Mouse (Mus musculus) forelimb bud, embryonic 11.5 days (tissue): ENCODE measurements around the gene Hist1h2af.
"Not testable (repeated sequence)": the region's sequence is repeated elsewhere in the genome, so short reads cannot be mapped to it uniquely, and the experiment has no call there.

Experiments used
- DNase-seq: peaks from one replicate; pipeline ENCODE4 v3.0.0-alpha.2; 2012; ENCODE audit warnings: low read depth, low spot score

The Hist1h2af gene

DNA sequence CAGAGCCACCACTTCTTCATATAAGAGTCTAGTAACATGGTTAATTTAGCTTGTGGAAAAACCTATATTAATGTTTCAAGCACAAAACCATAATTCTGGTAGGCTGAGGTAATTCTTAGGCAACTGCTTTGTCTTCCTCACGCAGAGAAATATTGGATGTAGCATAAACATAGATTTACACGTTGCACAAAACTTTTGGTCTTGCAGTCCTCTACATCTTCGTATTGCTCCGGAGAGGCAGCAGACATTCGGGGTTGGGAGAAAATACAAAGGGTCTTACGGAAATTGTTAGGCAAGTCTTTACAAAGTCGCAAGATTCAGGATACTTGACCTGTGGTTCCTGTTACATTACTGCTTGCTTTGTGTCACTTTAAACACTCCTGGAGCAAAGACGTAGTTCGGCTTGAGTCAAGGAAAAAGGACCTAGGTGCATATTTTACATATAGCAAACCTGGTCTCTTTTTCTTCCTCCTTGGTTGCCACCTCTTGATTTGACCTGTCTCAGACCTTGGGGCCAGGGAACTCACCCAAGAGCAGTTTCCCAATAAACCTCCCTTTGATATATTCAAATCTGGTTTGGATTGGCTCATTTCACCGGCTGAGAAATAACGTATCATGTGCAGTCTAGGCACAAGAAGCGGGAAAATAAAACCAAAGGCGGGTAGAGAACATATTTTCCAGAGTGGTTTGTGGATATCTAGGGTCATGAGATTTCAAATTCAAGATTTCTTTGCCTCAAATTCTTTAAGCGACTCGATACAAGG lies 844 bp downstream of the Hist1h2af start:
- DNase-seq: peak; percentile 84

DNA sequence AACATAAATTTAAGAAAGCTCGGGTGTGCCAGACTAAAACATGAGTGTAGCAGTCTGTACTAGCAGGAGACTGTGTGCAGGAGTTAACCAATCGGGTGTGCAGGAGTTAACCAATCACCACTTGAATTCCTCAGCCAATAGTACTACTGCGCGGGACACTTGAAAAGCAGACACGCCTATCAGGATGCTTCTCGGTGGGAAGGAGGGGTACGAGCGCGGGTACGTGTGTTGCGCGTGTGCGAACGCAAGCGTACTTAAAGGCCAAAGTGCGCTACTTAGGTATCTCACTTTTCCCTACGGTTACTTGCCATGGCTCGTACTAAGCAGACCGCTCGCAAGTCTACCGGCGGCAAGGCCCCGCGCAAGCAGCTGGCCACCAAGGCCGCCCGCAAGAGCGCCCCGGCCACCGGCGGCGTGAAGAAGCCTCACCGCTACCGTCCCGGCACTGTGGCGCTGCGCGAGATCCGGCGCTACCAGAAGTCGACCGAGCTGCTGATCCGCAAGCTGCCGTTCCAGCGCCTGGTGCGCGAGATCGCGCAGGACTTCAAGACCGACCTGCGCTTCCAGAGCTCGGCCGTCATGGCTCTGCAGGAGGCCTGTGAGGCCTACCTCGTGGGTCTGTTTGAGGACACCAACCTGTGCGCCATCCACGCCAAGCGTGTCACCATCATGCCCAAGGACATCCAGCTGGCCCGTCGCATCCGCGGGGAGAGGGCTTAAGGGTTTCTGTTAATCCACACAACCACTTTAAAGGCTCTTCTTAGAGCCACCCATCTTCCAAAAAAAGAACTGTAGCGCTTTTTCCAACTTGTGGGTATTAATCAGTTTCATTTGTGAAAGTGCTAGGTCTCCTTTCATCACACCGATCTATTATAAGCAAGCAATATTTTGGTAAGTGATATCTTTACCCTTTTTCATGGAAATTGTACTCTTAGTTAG lies 1.7 kb downstream of the Hist1h2af start, which contains the start of gene Hist1h3g:
Hist1h3g (plus strand) TSS at position 286 of the 939 bp plus-strand sequence.
- peak; percentile 97 for DNase-seq

DNA sequence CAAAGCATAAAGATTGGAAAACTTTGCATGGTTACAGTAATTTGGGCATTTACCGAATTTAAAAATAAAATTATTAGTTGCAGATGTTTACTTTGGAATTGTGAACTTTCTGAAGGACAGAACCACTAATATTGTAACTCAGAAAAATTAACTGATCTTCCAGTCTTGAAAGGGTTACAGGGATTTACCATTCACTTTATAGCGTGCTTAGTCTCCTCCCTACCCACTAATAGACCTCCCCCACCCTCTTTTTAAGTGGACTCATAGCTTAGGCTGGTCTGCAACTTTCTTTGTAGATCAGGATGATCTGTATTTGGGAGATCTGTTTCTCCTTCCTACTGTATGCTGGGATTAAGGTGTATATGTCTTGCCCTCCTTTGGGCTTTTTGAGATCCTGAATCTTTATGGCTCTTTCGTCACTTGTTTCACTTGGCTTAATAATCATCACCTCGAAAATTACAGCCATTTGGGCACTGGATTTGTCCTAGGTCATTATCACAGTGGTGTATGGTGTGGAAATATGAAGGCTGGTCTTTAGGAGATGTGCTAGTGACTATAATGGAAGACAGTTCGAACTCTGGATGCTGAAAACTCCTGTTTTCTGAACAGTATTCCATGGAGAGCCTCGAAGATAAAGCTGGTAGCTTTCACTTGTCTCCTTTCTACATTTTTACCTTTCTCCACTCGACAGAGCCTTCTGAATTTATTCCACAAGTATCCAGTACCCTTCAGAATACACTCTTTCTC lies 2.5 kb downstream of the Hist1h2af start:
- DNase-seq: no peak

DNA sequence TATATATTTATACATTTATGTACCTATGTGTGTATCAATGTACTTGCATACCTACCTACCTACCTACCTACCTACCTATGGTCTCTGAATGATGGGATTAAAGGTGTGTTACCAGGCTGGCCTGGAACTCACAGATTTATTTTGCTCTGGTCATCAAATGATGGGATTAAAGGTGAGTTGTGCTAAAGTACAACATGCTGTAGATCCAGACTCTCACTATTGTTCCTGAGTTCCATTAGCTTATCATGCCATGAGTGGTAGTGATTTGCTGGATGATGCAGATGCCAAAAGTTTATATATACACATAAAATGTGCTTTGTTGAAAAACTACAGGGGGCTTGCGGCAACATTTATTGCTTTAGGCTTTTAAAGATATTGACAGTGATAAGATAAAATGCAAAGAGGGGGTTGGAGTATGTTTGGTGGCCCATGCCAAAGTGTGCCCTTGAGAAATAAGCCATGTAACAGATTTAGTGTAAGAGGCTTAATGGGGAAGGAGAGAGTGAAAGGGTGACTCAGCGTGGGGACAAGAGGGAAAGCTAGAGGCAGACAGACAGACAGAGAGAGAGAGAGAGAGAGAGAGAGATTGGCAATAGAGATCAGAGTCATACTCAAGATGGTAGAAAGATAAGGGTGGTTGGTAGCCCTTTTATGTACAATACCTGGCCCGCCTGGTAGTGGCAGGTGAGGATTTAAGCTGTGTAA lies 3.5 kb downstream of the Hist1h2af start:
- no peak for DNase-seq

DNA sequence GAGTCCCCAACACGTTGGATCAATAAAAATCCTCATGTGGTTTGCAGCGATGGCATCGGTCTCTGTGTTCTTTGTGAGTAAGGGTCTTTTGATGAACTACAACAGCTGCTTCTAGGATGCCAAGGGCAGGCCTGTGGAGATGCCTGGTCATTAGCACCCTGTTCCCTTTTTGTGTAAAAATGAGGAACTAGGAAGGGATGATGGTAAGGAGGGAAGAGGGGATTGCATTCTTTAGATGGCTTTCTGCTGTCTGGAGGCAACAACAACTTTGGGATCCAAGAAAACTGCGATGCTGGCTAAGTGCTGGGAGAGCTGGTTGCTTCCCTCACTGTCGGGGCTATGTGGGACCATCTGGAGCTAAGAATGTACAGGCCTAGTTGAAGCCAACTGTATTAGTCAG lies 4.5 kb downstream of the Hist1h2af start:
- DNase-seq: no peak

DNA sequence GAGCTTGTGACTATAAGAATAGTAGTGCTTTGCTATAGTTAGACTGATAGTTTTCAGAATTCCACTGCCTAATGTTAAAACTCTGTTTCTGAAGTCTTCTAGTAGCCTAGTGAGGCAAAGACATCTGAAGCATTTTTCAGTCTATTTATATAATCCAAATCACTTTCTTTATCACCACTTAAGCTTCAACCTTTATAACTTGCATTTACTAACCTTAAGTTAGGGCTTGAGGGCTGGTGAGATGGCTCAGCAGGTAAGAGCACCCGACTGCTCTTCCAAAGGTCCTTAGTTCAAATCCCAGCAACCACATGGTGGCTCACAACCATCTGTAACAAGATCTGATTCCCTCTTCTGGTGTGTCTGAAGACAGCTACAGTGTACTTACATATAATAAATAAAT lies 6.1 kb downstream of the Hist1h2af start:
- DNase-seq: not testable (repeated sequence)

DNA sequence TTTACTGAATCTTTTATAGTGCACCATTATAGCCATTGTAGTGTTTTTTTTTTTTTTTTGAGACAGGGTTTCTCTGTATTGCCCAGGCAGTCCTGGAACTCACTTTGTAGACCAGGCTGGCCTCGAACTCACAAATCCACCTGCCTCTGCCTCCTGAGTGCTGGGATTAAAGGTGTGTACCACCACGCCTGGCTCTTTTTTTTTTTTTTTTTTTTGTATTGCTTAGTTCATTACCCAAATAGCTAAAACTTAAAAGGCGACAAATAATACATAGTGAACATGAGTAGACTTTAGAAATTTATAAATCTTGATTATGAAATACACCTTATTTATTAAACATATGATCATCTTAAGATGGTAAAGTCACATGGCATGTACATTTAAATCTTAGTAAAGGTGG lies 7.8 kb downstream of the Hist1h2af start:
- DNase-seq: no peak

DNA sequence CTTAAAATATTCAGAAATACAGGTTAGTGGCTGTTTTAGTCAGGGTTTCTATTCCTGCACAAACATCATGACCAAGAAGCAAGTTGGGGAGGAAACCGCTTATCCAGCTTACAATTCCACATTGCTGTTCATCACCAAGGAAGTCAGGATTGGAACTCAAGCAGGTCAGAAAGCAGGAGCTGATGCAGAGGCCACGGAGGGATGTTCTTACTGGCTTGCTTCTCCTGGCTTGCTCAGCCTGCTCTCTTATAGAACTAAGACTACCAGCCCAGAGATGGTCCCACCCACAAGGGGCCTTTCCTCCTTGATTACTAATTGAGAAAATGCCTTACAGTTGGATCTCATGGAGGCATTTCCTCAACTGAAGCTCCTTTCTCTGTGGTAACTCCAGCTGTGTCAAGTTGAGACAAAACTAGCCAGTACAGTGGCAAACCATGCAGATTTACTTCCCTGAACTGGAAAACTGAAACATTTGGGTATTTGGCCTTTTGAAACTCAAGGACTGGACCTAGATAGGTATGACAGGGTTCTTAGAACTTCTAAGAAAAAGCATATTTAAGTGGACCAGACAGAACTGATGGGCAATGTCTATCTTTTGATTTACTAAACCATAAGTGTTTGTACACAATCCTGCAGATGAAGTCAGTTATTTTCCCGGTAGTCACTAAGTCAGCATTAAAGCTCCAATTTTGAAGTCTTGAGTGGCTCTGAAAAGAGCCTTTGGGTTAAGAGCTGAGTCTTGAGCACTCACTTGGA lies 8.7 kb downstream of the Hist1h2af start:
- DNase-seq: not testable (repeated sequence)

DNA sequence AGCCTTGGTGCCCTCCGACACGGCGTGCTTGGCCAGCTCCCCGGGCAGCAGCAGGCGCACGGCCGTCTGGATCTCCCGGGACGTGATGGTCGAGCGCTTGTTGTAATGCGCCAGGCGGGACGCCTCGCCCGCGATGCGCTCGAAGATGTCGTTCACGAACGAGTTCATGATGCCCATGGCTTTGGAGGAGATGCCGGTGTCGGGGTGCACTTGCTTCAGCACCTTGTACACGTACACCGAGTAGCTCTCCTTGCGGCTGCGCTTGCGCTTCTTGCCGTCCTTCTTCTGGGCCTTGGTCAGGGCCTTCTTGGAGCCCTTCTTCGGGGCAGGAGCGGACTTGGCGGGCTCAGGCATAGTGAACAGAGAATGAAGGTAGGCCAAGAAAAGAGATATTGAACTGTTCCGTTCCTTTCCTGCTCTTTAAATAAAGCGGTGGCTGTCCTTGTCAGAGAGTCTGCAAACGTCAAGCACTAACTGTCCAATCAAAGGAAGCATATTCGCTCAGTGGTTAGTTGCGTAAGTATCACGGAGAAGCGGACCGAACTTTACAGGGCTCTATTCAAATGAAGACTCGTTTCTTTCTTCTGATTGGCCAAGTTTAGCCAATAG lies 9.4 kb downstream of the Hist1h2af start, which contains the start of gene Hist1h2bh:
Hist1h2bh (minus strand) TSS at position 394 of the 609 bp plus-strand sequence.
- DNase-seq: peak; percentile 95

DNA sequence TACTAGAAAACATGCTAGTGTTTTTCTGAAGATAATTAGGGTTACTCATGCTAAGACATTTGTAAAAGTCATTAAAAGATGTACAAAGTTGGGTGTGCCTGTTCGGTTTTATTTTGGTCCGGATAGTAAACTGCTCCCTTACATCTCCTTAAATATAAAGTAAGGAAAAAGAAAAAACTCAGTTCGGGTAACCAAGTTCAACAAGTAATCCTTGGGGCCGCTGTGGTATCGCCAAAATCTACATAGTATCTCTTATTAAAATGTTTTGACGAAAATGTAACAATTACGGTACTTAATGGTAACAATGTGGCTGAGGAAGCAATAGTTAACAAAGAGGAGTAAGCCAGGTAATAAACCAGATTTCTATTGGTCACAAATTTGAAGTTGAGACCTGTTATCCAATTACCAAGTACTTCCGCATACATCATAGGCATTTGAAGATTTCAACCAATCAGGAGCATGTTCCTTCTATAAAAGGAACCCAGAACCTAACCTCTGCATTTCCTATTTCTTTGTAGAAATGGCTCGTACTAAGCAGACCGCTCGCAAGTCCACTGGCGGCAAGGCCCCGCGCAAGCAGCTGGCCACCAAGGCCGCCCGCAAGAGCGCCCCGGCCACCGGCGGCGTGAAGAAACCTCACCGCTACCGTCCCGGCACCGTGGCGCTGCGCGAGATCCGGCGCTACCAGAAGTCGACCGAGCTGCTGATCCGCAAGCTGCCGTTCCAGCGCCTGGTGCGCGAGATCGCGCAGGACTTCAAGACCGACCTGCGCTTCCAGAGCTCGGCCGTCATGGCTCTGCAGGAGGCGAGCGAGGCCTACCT lies 10.5 kb downstream of the Hist1h2af start, which contains the start of gene Hist1h3f:
Hist1h3f (plus strand) TSS at position 88 of the 822 bp plus-strand sequence.
- peak; percentile 97 for DNase-seq

DNA sequence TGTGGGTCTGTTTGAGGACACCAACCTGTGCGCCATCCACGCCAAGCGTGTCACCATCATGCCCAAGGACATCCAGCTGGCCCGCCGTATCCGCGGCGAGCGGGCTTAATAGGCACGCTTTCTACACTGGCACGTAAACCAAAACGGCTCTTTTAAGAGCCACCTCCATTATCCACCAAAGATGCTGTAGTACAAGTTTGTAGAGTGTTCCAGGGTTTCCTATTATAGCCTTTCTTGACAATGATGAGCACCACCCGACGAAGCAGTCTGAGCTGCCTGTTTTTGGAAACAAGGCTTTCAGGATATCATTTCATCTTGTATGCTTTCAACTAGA lies 11.0 kb downstream of the Hist1h2af start:
- not testable (repeated sequence) for DNase-seq

DNA sequence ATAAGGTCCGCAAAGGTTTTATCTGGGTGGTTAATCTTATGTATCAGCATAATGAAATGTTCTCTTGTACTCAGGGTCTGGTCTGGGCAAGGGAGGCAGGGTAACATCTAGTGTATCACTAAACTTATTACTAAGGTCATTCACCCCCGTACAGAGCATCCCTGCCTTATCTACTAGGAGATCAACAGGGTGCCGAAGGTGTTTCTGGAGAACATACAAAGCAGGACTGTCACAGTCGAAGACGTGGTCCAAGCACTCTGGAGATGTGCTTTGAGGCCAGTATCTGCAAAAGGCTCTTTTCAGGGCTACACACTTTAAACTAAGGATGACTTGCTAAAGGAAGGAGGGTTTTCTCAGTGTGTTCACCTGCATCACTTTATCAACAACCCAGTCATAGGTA lies 13.0 kb downstream of the Hist1h2af start:
- no peak for DNase-seq

DNA sequence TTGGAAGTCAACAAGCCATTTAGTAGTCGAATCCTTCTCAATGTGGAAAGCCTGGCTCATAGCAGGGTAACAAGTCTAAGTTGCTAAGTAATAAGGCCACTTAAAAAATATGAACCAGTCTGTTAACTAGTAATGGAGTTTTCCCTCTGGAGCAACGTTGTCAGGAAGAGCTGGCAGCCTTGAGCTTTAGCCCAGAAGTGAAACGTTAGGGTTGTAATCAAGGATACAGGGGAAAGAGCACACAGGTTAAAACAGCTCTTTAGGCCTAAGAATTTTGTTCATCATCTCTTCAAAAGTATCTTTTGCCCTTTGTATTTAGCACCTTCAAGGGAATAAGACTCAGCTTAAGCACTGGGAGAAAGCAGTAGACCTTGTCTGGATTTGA lies 17.0 kb downstream of the Hist1h2af start:
- DNase-seq: no peak

DNA sequence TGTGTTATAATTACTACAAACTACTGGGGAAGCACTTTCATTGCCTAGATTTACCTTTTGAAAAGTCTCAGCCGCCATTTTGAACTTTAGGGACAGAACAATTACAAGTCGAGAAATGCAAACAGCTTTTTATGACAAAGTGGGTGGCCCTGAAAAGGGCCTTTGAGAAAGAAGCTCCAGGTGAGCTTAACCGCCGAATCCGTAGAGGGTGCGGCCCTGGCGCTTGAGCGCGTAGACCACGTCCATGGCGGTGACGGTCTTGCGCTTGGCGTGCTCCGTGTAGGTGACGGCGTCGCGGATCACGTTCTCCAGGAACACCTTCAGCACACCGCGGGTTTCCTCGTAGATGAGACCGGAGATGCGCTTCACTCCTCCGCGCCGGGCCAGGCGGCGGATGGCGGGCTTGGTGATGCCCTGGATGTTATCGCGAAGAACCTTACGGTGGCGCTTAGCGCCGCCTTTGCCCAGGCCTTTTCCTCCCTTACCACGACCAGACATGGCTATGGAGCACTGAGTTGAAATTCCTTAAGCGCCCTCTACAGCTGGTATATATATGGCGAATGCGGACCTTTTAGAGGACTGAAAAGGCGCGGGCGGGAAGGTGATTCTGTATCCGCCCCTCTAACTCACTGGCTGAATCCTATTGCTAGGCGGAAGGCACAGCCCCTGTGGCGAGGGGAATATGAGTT lies 17.6 kb downstream of the Hist1h2af start, which contains the start of gene Hist1h4f:
Hist1h4f (minus strand) TSS at position 503 of the 689 bp plus-strand sequence.
- DNase-seq: peak; percentile 97

DNA sequence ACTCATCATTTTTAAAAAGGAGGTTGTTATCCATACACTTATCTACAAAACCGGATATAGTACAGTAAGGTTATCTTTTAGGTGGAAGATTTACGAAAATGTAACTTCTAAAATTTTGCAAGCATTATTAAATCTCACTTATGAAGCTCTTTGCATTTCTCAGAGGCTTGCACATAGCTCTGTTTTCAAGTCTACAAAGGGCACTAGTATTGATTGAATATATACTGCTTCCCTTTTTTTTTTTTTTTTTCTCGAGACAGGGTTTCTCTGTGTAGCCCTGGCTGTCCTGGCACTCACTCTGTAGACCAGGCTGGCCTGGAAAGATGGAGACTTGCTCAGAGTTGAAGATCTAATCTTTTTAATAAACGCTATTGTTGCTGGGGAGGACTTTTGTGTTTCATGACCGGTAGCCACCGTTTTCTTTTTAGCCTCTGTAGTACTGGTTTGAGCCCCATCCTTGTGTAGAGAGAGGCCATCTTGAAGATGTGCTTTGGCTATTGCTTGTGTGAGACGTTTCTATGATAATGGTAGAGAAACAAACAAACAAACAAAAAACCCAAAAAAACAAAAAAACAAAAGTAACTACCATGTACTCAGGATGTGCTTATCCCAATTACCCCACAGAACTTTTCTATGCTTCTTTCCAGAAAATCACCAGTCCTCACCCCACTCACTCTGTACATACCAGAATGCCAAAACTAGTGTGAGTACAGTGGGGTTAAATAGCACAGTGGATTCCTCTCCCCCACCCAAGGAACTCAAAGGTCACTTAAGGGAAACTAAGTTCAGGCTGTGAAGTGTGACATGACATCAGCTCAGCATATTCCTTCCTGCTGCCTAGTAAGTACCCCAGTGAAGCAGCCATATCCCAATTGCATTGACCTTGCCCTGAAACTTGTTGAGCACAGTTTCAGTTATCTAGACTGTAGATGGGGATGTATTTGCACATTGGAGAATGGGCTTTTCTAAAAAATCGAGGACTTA lies 18.5 kb downstream of the Hist1h2af start:
- DNase-seq: no peak

DNA sequence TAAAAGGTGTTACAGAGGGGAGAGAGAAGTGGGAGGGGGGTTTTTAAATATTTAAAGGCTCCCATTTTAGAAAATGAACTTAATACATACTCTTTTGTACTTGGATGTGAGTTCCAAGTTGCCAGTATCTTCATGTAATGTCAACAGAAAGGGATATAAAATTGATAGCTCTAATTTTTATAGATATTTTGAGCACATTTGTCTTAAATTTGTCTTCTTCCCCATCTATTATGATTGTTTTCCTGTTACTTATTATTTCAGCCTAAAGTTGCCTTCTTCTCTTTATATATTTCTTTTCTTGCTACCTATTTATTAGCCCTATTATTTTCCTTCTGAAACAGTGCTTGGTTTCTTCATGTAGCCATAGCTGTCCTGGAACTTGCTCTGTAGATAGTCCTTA lies 19.3 kb downstream of the Hist1h2af start, which contains the start of gene Hist1h1d:
Hist1h1d (plus strand) TSS at position 301 of the 400 bp plus-strand sequence.
- no peak for DNase-seq

DNA sequence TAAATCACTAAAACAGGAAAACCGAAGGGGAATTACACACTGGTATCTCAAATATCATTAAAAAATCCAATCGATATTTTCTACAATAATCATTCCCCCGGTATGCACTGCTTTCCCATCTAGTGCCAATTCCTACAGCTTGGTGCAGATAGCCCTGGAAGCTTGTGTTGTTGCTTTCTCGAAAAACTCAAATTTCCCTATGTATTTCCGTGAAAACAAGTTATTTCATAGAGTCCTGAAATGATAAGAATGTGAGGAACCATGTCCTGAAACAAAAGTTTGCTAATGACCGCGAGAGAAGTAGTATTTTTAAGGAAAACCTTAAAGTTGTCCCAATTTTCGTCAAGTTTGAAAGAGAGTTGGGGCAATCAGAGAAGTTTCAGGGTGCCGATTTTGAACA lies 20.7 kb downstream of the Hist1h2af start:
- no peak for DNase-seq
